Mouse (Mus musculus) embryonic facial prominence, embryonic 13.5 days (tissue): Measurements from ENCODE around the gene Abca13. TPM values are rescaled to one million over a fixed set of nuclear protein-coding genes. Genes with fewer than 3 reads are reported as not detected.

Source experiments
- ATAC-seq: fragments of 200-750 bp; cut with Nextera tagmentation; 2 replicates; pipeline ENCODE4 v1.8.0; 2017; ENCODE audit warnings: low read depth; ENCODE audit not compliant: insufficient number of reproducible peaks, insufficient read depth, low FRiP score, low TSS enrichment
- H3K27ac ChIP-seq: fragments of 300-500 bp; sonication (generic); 2 replicates; pipeline ENCODE4 v1.5.1; 2015; ENCODE audit warnings: moderate library complexity, mild to moderate bottlenecking, inconsistent platforms
- H3K27me3 ChIP-seq: fragments of 300-500 bp; sonication (generic); 2 replicates; pipeline ENCODE4 v1.6.1; 2015; ENCODE audit warnings: mild to moderate bottlenecking, inconsistent platforms
- H3K36me3 ChIP-seq: fragments of 300-500 bp; sonication (generic); 2 replicates; pipeline ENCODE4 v1.6.1; 2015; ENCODE audit warnings: mild to moderate bottlenecking, inconsistent platforms
- H3K4me1 ChIP-seq: fragments of 300-500 bp; sonication (generic); 2 replicates; pipeline ENCODE4 v1.6.1; 2015; ENCODE audit warnings: inconsistent platforms
- H3K4me2 ChIP-seq: fragments of 300-500 bp; sonication (generic); 2 replicates; pipeline ENCODE4 v1.6.1; 2015; ENCODE audit warnings: moderate library complexity, mild to moderate bottlenecking, inconsistent platforms
- H3K4me3 ChIP-seq: fragments of 300-500 bp; sonication (generic); 2 replicates; pipeline ENCODE4 v1.5.1; 2015; ENCODE audit warnings: mild to moderate bottlenecking, inconsistent platforms
- H3K9ac ChIP-seq: fragments of 300-500 bp; sonication (generic); 2 replicates; pipeline ENCODE4 v1.6.1; 2015; ENCODE audit warnings: mild to moderate bottlenecking, inconsistent platforms
- H3K9me3 ChIP-seq: fragments of 300-500 bp; sonication (generic); 2 replicates; pipeline ENCODE4 v1.6.1; 2016; ENCODE audit warnings: inconsistent platforms
- WGBS: fragments of 180-500 bp; shearing (Covaris S2); methylation state at CpG from one replicate; pipeline ENCODE4 v1.1.7; 2015; ENCODE audit warnings: mixed read lengths; 5-methylcytosine and 5-hydroxymethylcytosine counted together
- polyA plus RNA-seq: library from polyadenylated mRNA; unstranded; fragments of >200 nt; fragmentation: Nextera tagmentation; extraction: Ambion mirVana; gene quantifications from 2 replicates; pipeline ENCODE4 v1.2.1, GENCODE M21; 2015

Gene Abca13
- polyA plus RNA-seq, 1 experiment from 2014 or later, result 0.01 TPM

- no peak for ATAC-seq
- 76% methylated on average over 1 of the region's 1 CpGs for WGBS
- Histone ChIP-seq H3K27ac (no peak overlapping the region), H3K27me3 (no peaks in the 10 kb centered on the region), H3K9ac (no peak overlapping the region), H3K4me2 (no peak overlapping the region), H3K36me3 (no peaks in the 10 kb centered on the region), H3K9me3 (no peaks in the 10 kb centered on the region), H3K4me1 (no peaks in the 10 kb centered on the region), H3K4me3 (no peak overlapping the region)
Observed at GRCm38 (mm10) chr11:9616665-9617064, 424.9 kb downstream of the Abca13 start.

- Histone ChIP-seq H3K4me2 (no peak overlapping the region), H3K9me3 (no peaks in the 10 kb centered on the region), H3K4me3 (no peak overlapping the region), H3K27me3 (no peaks in the 10 kb centered on the region), H3K27ac (no peak overlapping the region), H3K4me1 (no peaks in the 10 kb centered on the region), H3K9ac (no peak overlapping the region), H3K36me3 (no peaks in the 10 kb centered on the region)
- no peak for ATAC-seq
- WGBS, result 56% methylated on average over 1 of the region's 1 CpGs
Observed at GRCm38 (mm10) chr11:9619986-9620385, 428.2 kb downstream of the Abca13 start.

- no peak overlapping the region for H3K27ac ChIP-seq
- H3K4me3 ChIP-seq, result no peak overlapping the region
- H3K9ac ChIP-seq, result no peak overlapping the region
- no peaks in the 10 kb centered on the region for H3K9me3 ChIP-seq
- H3K27me3 ChIP-seq, result no peaks in the 10 kb centered on the region
- no peak overlapping the region for H3K4me2 ChIP-seq
- WGBS, result 78% methylated on average over 2 of the region's 2 CpGs
- no peaks in the 10 kb centered on the region for H3K36me3 ChIP-seq
- ATAC-seq, result no peak
- no peaks in the 10 kb centered on the region for H3K4me1 ChIP-seq
Observed at GRCm38 (mm10) chr11:9622888-9623287, 431.1 kb downstream of the Abca13 start.

DNA sequence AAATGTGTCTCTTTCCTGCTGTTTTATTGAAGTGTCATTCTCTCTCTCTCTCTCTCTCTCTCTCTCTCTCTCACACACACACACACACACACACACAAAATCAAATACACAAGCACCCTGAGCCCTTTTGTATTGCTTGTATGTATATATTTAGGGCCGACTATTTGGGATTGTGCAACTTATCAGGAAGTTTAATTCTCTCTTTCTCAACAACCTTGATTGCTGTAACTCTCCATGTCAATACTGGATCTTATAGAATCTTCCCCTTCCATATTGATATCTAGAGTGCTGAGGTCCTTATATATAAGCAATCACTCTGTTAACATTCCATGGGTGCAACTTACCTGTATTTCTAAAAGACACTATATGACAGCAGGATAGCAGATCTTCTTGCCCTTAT is 433.0 kb downstream of the Abca13 start:
- WGBS, result 73% methylated on average over 1 of the region's 1 CpGs
- no peak overlapping the region for H3K27ac ChIP-seq
- H3K27me3 ChIP-seq, result no peaks in the 10 kb centered on the region
- no peak for ATAC-seq
- no peaks in the 10 kb centered on the region for H3K4me1 ChIP-seq
- H3K9ac ChIP-seq, result no peak overlapping the region
- H3K36me3 ChIP-seq, result no peaks in the 10 kb centered on the region
- no peak overlapping the region for H3K4me2 ChIP-seq
- no peak overlapping the region for H3K4me3 ChIP-seq
- no peaks in the 10 kb centered on the region for H3K9me3 ChIP-seq

DNA sequence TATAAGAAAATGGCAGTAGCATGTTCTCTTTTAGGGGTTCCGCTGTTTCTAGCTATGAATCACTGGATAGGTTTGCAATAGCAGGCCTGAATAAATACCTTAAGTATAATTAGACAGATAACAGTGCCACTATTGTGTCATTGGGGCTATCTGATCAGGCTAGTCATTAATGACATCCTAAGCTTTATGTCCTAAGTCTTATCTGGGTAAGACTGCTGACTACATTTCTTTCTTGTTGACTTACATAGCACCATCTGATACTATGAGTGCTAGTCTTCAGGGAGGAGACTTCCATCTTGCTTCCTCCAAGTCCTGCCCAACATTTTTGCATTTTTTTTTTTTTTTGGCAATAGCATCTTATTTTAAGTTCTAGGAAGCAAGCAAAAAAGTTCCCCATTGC is 434.1 kb downstream of the Abca13 start:
- H3K27me3 ChIP-seq, result no peaks in the 10 kb centered on the region
- WGBS, result 94% methylated on average over 1 of the region's 1 CpGs
- no peaks in the 10 kb centered on the region for H3K9me3 ChIP-seq
- H3K36me3 ChIP-seq, result no peaks in the 10 kb centered on the region
- no peak for ATAC-seq
- H3K4me2 ChIP-seq, result no peak overlapping the region
- H3K27ac ChIP-seq, result no peak overlapping the region
- H3K4me3 ChIP-seq, result no peak overlapping the region
- H3K4me1 ChIP-seq, result no peaks in the 10 kb centered on the region
- no peak overlapping the region for H3K9ac ChIP-seq

DNA sequence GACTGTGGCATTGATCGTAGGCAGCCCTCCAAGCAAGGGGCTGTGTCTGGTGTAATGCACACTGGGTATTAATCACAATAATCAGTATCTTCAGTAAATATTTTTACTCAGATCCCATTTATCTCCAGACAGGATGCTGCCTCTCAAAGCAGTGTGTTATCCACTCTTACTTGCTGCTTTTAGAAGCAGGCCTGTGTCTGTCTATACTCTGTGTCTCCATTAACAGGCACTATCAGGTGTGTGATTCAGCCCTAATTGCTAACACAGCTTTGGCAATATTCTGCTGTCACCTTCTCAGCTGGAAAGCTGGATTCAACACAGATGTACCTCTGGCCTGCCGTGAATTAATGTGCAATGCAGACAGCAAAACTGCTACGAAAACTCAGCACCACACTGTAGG is 455.5 kb downstream of the Abca13 start:
- Histone ChIP-seq H3K9me3 (no peaks in the 10 kb centered on the region), H3K36me3 (no peaks in the 10 kb centered on the region), H3K27ac (no peak overlapping the region), H3K27me3 (no peaks in the 10 kb centered on the region), H3K4me2 (no peak overlapping the region), H3K4me1 (no peaks in the 10 kb centered on the region), H3K4me3 (no peak overlapping the region), H3K9ac (no peak overlapping the region)
- WGBS, result 86% methylated on average over 3 of the region's 3 CpGs
- no peak for ATAC-seq

- Histone ChIP-seq H3K36me3 (no peaks in the 10 kb centered on the region), H3K4me2 (no peak overlapping the region), H3K27ac (no peak overlapping the region), H3K9ac (no peak overlapping the region), H3K4me3 (no peak overlapping the region), H3K9me3 (no peaks in the 10 kb centered on the region), H3K27me3 (no peaks in the 10 kb centered on the region), H3K4me1 (no peaks in the 10 kb centered on the region)
- WGBS, result 58% methylated on average over 3 of the region's 3 CpGs
- no peak for ATAC-seq
Observed at GRCm38 (mm10) chr11:9647991-9648390, 456.2 kb downstream of the Abca13 start.

DNA sequence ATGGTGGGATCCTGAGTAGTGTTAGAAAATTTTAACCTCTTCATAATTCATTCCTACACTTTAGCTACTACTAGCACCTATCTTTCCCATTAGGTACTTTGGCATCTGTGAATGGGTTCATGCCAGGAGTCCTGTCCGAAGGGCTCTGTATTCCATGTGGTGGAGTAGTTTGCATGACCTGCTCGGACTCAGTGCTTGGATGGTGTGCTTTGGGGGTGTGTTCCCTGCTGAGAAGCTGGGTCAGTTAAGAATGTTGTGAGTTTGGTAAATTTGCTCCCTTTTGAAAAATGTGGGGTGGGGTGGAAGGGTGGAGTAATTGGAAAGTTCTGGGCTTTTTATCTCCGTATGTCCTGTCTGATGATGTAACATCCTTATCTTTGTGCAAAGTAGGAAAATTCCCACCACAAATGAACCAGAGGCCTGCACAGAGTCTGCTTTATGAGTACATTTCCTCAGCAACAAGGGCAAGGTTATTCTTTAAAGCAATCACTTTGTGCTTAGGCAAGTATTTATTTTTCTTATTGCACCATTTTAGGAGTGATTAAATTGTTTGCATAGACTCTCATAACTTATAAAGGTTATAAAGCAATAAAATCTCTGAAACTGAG is 475.0 kb downstream of the Abca13 start:
- H3K27ac ChIP-seq, result no peak overlapping the region
- no peak overlapping the region for H3K4me3 ChIP-seq
- no peak overlapping the region for H3K4me2 ChIP-seq
- no peaks in the 10 kb centered on the region for H3K9me3 ChIP-seq
- H3K36me3 ChIP-seq, result no peaks in the 10 kb centered on the region
- no peak overlapping the region for H3K9ac ChIP-seq
- no peaks in the 10 kb centered on the region for H3K27me3 ChIP-seq
- no peaks in the 10 kb centered on the region for H3K4me1 ChIP-seq
- ATAC-seq, result no peak
- 83% methylated on average over 3 of the region's 3 CpGs for WGBS

DNA sequence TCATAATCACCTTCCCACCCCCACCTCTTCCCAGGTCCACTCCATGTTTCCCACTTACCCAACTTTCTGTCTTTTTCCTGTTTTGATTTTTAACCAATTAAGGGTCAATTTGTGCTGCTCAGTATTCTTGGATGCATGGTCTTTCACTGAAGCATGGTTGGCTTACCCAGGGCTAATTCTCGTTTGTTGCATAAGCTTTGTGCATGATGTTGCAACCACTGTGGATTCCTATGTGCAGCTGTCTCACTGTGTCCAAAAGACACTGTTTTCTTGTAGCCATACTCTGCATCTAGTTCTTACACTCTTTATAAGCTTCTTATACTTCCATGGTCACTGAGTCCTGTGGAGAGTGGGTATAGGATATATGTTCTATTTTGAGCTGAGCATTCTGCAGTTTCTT is 477.7 kb downstream of the Abca13 start:
- no peaks in the 10 kb centered on the region for H3K4me1 ChIP-seq
- ATAC-seq, result no peak
- 56% methylated on average over 1 of the region's 1 CpGs for WGBS
- no peaks in the 10 kb centered on the region for H3K9me3 ChIP-seq
- no peaks in the 10 kb centered on the region for H3K27me3 ChIP-seq
- H3K36me3 ChIP-seq, result no peaks in the 10 kb centered on the region
- no peak overlapping the region for H3K27ac ChIP-seq
- no peak overlapping the region for H3K4me3 ChIP-seq
- H3K9ac ChIP-seq, result no peak overlapping the region
- no peak overlapping the region for H3K4me2 ChIP-seq

GRCm38 (mm10) chr11:9684952-9685351 is 493.2 kb downstream of the Abca13 start:
- ATAC-seq, result no peak

GRCm38 (mm10) chr11:9705190-9705589 is 513.4 kb downstream of the Abca13 start:
- H3K4me1 ChIP-seq, result no peaks in the 10 kb centered on the region
- no peak overlapping the region for H3K4me3 ChIP-seq
- no peak overlapping the region for H3K4me2 ChIP-seq
- H3K27ac ChIP-seq, result no peak overlapping the region
- no peaks in the 10 kb centered on the region for H3K9me3 ChIP-seq
- WGBS, result 70% methylated on average over 3 of the region's 3 CpGs
- no peak for ATAC-seq
- H3K9ac ChIP-seq, result no peak overlapping the region
- H3K27me3 ChIP-seq, result no peaks in the 10 kb centered on the region
- H3K36me3 ChIP-seq, result no peaks in the 10 kb centered on the region

More at GRCm38 (mm10) chr11:9684952-9685351, 493.2 kb downstream of the Abca13 start:
- Histone ChIP-seq H3K36me3 (no peaks in the 10 kb centered on the region), H3K27ac (no peak overlapping the region), H3K9ac (no peak overlapping the region), H3K9me3 (no peaks in the 10 kb centered on the region), H3K27me3 (no peaks in the 10 kb centered on the region), H3K4me2 (no peak overlapping the region), H3K4me1 (no peaks in the 10 kb centered on the region), H3K4me3 (no peak overlapping the region)
- 89% methylated on average over 2 of the region's 2 CpGs for WGBS

GRCm38 (mm10) chr11:9727810-9728490 is 536.2 kb downstream of the Abca13 start:
- H3K4me1 ChIP-seq, result no peaks in the 10 kb centered on the region
- H3K36me3 ChIP-seq, result no peaks in the 10 kb centered on the region
- no peaks in the 10 kb centered on the region for H3K27me3 ChIP-seq
- no peak overlapping the region for H3K4me3 ChIP-seq
- H3K9me3 ChIP-seq, result no peaks in the 10 kb centered on the region
- no peak overlapping the region for H3K9ac ChIP-seq
- H3K27ac ChIP-seq, result no peak overlapping the region
- no peak for ATAC-seq
- WGBS, result 65% methylated on average over 2 of the region's 2 CpGs
- H3K4me2 ChIP-seq, result no peak overlapping the region
